Mouse (Mus musculus) spleen, adult 12 weeks (tissue): ENCODE data around the gene Gm3072.
"Not testable (repeated sequence)": the region's sequence is repeated elsewhere in the genome, so short reads cannot be mapped to it uniquely, and the experiment has no call there.

ENCODE experiments used
- DNase-seq: peaks from one replicate; pipeline ENCODE4 v3.0.0; 2022; ENCODE audit warnings: low spot score

Gene Gm3072

GRCm38 (mm10) chr14:41624512-41624911, at the start of gene Gm3072:
TSS of gene Gm3072 (minus strand) at chr14:41624612.
- not testable (repeated sequence) for DNase-seq

DNA sequence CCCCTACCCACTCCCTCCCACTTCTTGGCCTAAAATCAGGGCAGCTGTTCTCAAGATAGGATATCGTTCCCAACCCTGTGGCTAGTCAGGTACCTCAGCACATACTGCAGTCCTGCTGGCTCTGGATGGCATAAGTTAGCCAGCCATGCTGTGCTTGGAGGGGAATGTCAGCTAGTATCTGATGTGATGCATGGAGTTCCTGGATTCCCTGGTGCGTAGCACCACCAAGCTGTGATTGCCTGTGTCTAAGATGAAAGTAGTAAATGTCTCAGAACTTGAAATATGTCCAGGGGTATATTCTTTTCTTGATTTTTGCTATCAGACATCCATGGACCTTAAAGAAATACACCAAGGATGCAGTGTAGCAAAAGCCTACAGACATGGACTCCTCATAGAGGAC, 23.8 kb upstream of the Gm3072 start:
- not testable (repeated sequence) for DNase-seq

DNA sequence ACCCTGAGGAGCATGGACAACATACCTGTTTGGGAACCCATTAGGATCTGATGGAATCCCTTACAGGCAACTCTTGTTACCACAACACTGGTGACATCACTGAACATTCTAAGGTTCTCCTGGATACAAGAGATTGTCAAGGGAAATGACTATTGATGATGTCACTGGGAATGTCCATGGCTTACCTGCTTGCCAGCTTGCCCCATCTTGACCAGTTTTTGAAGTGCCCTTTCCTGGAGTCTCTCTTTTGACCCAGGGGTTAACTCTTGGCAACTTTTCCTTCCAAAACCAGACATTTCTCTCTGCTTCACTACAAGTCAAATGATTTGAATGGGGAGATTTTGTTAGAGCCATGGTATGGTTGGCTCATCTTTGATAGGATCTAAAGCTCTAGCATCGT, 22.0 kb upstream of the Gm3072 start, which contains the start of gene Gm3676:
Gene Gm3676 (minus strand): TSS at position 101 of the 400 bp plus-strand sequence.
- DNase-seq, result not testable (repeated sequence)

- DNase-seq, result not testable (repeated sequence)
Observed at GRCm38 (mm10) chr14:41630144-41630543, 5.7 kb upstream of the Gm3072 start.

DNA sequence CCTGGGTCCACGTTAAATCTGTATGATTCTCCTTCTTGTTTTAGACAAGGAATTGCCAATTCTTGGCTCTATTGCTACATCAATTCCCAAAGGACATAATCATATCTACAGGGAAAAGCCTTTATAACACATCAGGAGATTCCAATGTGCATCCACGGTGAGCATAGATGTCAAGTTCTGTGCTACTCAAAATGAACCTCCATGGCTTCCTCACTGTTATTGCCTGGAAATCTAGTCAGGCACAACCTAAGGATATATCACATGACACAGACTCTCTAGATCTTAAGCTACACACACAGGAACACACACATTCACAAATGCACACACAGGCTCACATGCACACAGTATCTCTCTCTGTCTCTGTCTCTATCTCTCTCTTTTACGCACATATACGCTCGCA, 1.9 kb downstream of the Gm3072 start:
- not testable (repeated sequence) for DNase-seq

GRCm38 (mm10) chr14:41610690-41611089, 13.7 kb downstream of the Gm3072 start:
- DNase-seq, result not testable (repeated sequence)

DNA sequence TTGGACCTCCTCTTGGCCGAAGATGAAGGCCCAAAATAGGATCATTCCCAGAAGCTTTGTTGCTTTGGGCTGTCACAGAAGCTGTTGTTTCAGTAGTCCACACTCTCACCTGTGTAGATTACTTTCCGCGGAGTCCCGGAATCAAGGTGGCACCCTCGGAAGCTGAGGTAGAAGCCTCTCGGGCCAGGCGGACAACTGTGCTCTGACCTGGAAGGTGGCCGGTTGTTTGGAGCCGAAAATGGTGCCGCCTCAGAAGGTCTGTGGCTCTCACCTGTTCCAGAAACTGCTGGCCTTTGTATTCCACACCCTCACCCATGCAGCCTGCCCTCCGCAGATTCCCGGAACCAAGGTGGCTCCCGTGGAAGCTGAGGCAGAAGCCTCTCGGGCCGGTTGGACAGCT, 23.5 kb downstream of the Gm3072 start:
- DNase-seq, result not testable (repeated sequence)

GRCm38 (mm10) chr14:41586346-41586745, 38.1 kb downstream of the Gm3072 start:
- not testable (repeated sequence) for DNase-seq

- DNase-seq, result not testable (repeated sequence)
Observed at GRCm38 (mm10) chr14:41572911-41573310, 51.5 kb downstream of the Gm3072 start, which contains the start of gene 1700049E17Rik2. TSS of gene 1700049E17Rik2 (plus strand) at chr14:41573211.
